Mouse (Mus musculus): ENCODE measurements at regions not wholly inside any gene's neighbourhood (a gene's known extent, or its start where the extent isn't known, plus 50 kb on each side); places are given as distances from the start of the nearest gene placed in this dataset.

DNA sequence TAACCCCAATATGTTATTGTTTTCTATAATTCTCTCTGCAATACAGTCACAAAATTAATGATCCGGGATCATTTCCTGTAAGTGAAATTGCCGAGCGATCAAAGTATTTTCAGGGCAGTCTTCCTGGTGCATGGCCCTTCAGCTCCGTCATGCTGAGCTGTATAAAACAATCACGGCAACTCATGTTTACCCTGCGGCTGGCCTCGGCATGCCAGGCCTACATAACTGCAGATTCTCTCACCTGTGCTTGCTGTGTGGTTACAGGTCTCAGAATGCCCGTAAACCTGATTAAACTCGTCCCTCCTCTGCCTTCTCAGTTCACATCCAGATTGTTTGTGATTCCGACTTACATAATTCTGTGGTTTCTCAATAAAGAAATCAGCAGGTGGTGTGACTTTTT lies 181.2 kb upstream of the Lrig1 start:
- no peaks in the 10 kb centered on the region for H3K4me1 ChIP-seq (ENCODE audit: control insufficient read depth in 1 of 2, insufficient read depth in 2 of 2, low read length in 2 of 2)
- H3K4me3 ChIP-seq (ENCODE audit: control insufficient read depth in 1 of 2, insufficient read depth in 1 of 2, low read depth in 2 of 2, low read length in 2 of 2): no peak overlapping the region
- H3K9ac ChIP-seq (ENCODE audit: control insufficient read depth, low read depth, low read length, poor library complexity, severe bottlenecking): no peak overlapping the region
- no peaks in the 10 kb centered on the region for H3K36me3 ChIP-seq (ENCODE audit: control insufficient read depth in 1 of 2, insufficient read depth in 2 of 2, low read length in 2 of 2)
- H3K27ac ChIP-seq (ENCODE audit: control insufficient read depth, low read depth, low read length): no peak overlapping the region
- no peak for TF ChIP-seq MAZ (IDR thresholded peaks at IDR 0.05; ENCODE audit: low read depth, low read length)
- no peak for TF ChIP-seq NELFE (IDR thresholded peaks at IDR 0.05; ENCODE audit: low read depth, low read length)
- TF ChIP-seq MYB (IDR thresholded peaks at IDR 0.05; ENCODE audit: low read depth, low read length): no peak
- no peak for TF ChIP-seq KAT2A (conservative IDR thresholded peaks at IDR 0.05; ENCODE audit: low read depth, low read length)
- no peak for TF ChIP-seq POLR2A (IDR thresholded peaks at IDR 0.05; ENCODE audit: control insufficient read depth in 1 of 2, insufficient read depth in 1 of 2, low read depth in 1 of 2, low read length in 2 of 2, poor library complexity in 1 of 2)
- TF ChIP-seq JUND (IDR thresholded peaks at IDR 0.05; ENCODE audit: low read depth, low read length): no peak
- no peak for TF ChIP-seq EP300 (IDR thresholded peaks at IDR 0.05; ENCODE audit: low read depth in 1 of 2, low read length in 2 of 2)
- no peak for TF ChIP-seq TAL1 (IDR thresholded peaks at IDR 0.05; ENCODE audit: low read length)
- no peak for TF ChIP-seq ETS1 (IDR thresholded peaks at IDR 0.05; ENCODE audit: low read depth, low read length)
- TF ChIP-seq HCFC1 (IDR thresholded peaks at IDR 0.05; ENCODE audit: low read depth, low read length): no peak
- TF ChIP-seq SIN3A (IDR thresholded peaks at IDR 0.05; ENCODE audit: low read length): no peak
- no peak for TF ChIP-seq ZKSCAN1 (IDR thresholded peaks at IDR 0.05; ENCODE audit: low read depth, low read length)
- no peak for TF ChIP-seq ZC3H11A (IDR thresholded peaks at IDR 0.05; ENCODE audit: low read depth, low read length)
- no peak for DNase-seq (ENCODE audit: low read depth, low spot score)
- no peaks in the 10 kb centered on the region for H3K79me2 ChIP-seq (ENCODE audit: control insufficient read depth, insufficient read depth, low read length, poor library complexity)
- H3K27me3 ChIP-seq (ENCODE audit: control insufficient read depth in 1 of 2, insufficient read depth in 2 of 2, low read length in 2 of 2): no peaks in the 10 kb centered on the region
- no peaks in the 10 kb centered on the region for H3K9me3 ChIP-seq (replicated peaks; ENCODE audit: insufficient read depth, low read length)

DNA sequence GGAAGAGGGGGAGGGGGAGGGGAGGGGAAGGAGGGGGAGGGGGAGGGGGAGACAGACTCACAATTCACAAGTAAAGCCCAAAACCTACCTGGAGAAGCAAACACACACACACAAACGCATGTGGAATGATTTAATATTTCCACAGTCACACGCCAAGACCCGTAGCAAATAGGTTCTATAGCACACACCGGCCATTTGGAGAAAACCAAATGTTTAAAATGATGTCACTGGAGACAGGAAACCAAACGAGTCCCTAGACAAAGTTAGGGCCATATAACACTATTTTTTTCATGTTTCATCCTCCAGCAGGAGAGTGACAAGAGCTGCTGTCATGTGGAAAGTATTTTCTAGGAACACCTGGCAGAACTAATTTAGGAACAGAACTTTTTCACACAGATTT lies 175.9 kb upstream of the Lrig1 start:
- DNase-seq (ENCODE audit: low read depth, low spot score): no peak
- H3K4me3 ChIP-seq (ENCODE audit: control insufficient read depth in 1 of 2, insufficient read depth in 1 of 2, low read depth in 2 of 2, low read length in 2 of 2): no peak overlapping the region
- H3K4me1 ChIP-seq (ENCODE audit: control insufficient read depth in 1 of 2, insufficient read depth in 2 of 2, low read length in 2 of 2): peaks cover 3 to 5% of the 10 kb centered on the region in 2 experiments; a peak in 3 of 4 replicates
- H3K27me3 ChIP-seq (ENCODE audit: control insufficient read depth in 1 of 2, insufficient read depth in 2 of 2, low read length in 2 of 2): no peaks in the 10 kb centered on the region
- no peaks in the 10 kb centered on the region for H3K9me3 ChIP-seq (replicated peaks; ENCODE audit: insufficient read depth, low read length)
- no peak overlapping the region for H3K27ac ChIP-seq (ENCODE audit: control insufficient read depth, low read depth, low read length)
- no peak overlapping the region for H3K9ac ChIP-seq (ENCODE audit: control insufficient read depth, low read depth, low read length, poor library complexity, severe bottlenecking)
- H3K36me3 ChIP-seq (ENCODE audit: control insufficient read depth in 1 of 2, insufficient read depth in 2 of 2, low read length in 2 of 2): peaks cover 0 to 5% of the 10 kb centered on the region in 2 experiments; a peak in 2 of 4 replicates
- H3K79me2 ChIP-seq (ENCODE audit: control insufficient read depth, insufficient read depth, low read length, poor library complexity): no peaks in the 10 kb centered on the region
- TF ChIP-seq SMC3 (IDR thresholded peaks at IDR 0.05; ENCODE audit: low read depth, low read length) (no peak), ELF1 (IDR thresholded peaks at IDR 0.05; ENCODE audit: low read depth, low read length) (no peak), ZKSCAN1 (IDR thresholded peaks at IDR 0.05; ENCODE audit: low read depth, low read length) (no peak), MXI1 (IDR thresholded peaks at IDR 0.05; ENCODE audit: low read depth, low read length) (no peak), GABPA (IDR thresholded peaks at IDR 0.05; ENCODE audit: low read depth, low read length) (no peak), NRF1 (IDR thresholded peaks at IDR 0.05; ENCODE audit: insufficient read depth, low read depth, low read length, poor library complexity, severe bottlenecking) (no peak), POLR2AphosphoS5 (IDR thresholded peaks at IDR 0.05; ENCODE audit: borderline replicate concordance, low read depth, low read length) (no peak)
